Comparison of ENCODE assay signal across 10 mouse cellular contexts in the genomic region with DNA sequence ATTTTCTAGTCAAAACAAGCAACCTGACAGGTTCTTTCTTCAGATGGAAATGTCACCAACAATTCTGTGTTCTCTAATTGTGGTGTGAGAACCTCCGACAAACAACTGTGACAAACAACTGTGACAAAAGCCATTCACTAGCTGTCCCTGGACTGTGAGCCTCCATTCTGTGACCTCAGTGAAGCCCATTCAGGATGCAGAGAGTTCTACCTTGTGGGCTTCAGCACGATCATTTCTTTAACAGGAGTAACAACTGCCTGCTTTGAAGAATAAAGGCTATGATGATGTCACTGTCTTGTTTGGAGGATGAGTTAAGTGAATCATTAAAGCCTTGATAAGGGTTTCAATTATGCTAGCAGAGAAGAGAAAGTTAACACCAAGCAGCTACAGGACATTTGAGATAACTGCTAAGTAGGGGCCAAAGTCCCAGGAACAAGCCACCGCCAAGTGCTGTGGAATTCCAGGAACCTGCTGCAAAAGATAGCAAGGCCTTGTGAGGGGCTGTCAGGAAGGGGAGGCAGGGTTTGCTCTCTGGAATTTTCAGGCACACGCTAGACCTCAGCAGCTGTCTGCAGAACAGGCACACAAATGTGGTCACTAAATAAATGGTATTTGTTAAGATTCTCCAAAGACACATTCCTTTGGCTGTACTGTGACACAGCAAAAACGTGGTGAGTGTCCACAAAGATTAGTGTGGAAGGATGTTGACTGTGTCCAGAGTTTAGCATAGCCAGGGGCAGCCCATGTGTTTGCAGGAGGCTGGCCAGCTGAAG.
DNase-seq lines count a peak whose midpoint lies in the region; ATAC-seq and TF ChIP-seq lines count a peak whose summit lies in the region.
"Had no signal": no experiment of that assay in that cellular context is flagged by ENCODE, and none has a peak within 500 bp of the region (broad histone marks: within the 10 kb centered on the region; RNA-seq: fewer than 3 reads in every experiment).

No protein-coding gene starts in this region.

- no peak for DNase-seq in hindbrain, postnatal 0 days (ENCODE audit: low spot score)
- DNase-seq in MN1 (ENCODE audit: low spot score) = peak; percentile 13
- peak; percentile 21 for DNase-seq in liver
- no peak for DNase-seq in thymus, postnatal 0 days (ENCODE audit: low spot score)
- DNase-seq in cerebellum, adult 9-11 months = no peak
- DNase-seq: adrenal gland, adult 2 months; cerebellum, adult 8-10 months had no signal

- ATAC-seq in hindbrain, embryonic 13.5 days (ENCODE audit: low FRiP score) = no peak
- no peak for ATAC-seq in hindbrain, postnatal 0 days

- H3K9me3 ChIP-seq in hindbrain, embryonic 13.5 days = no peaks in the 10 kb centered on the region
- H3K9me3 ChIP-seq in hindbrain, postnatal 0 days (ENCODE audit: low read length) = no peaks in the 10 kb centered on the region
- H3K9me3 ChIP-seq: limb, embryonic 12.5 days had no signal

- no peak overlapping the region for H3K9ac ChIP-seq in hindbrain, embryonic 13.5 days
- H3K9ac ChIP-seq in hindbrain, postnatal 0 days (replicated peaks; ENCODE audit: low read length) = no peak overlapping the region
- H3K9ac ChIP-seq: limb, embryonic 12.5 days had no signal

- no peak overlapping the region for H3K4me3 ChIP-seq in hindbrain, embryonic 13.5 days
- no peak overlapping the region for H3K4me3 ChIP-seq in hindbrain, postnatal 0 days (ENCODE audit: low read length)
- H3K4me3 ChIP-seq in embryonic fibroblast, embryonic 13.5 days (ENCODE audit: insufficient read depth, low read length) = no peak overlapping the region
- H3K4me3 ChIP-seq: limb, embryonic 12.5 days had no signal

- TF ChIP-seq CTCF in hindbrain, postnatal 0 days (IDR thresholded peaks at IDR 0.05; ENCODE audit: low read depth) = no peak
- no peak for TF ChIP-seq CTCF in embryonic fibroblast, embryonic 13.5 days (IDR thresholded peaks at IDR 0.05; ENCODE audit: borderline replicate concordance, insufficient read depth, low read length)

- 25% methylated on average over 5 of the region's 5 CpGs for WGBS in hindbrain, embryonic 13.5 days
- WGBS in hindbrain, postnatal 0 days = 28% methylated on average over 5 of the region's 5 CpGs

- peak overlapping the region; percentile 14; the same call in 1 of the 2 replicates for H3K27ac ChIP-seq in hindbrain, embryonic 13.5 days
- H3K27ac ChIP-seq in hindbrain, postnatal 0 days = no peak overlapping the region
- H3K27ac ChIP-seq in embryonic fibroblast, embryonic 13.5 days (ENCODE audit: insufficient read depth, low read length) = 0 out of 2 replicates have a peak overlapping the region, but pooled peaks have one; percentile 9
- H3K27ac ChIP-seq: limb, embryonic 12.5 days had no signal

- H3K27me3 ChIP-seq in hindbrain, embryonic 13.5 days = no peaks in the 10 kb centered on the region
- no peaks in the 10 kb centered on the region for H3K27me3 ChIP-seq in hindbrain, postnatal 0 days (ENCODE audit: insufficient read depth, low read length)
- H3K27me3 ChIP-seq: limb, embryonic 12.5 days had no signal

- peaks cover 3% of the 10 kb centered on the region; the same call in 1 of the 2 replicates for H3K36me3 ChIP-seq in hindbrain, embryonic 13.5 days
- no peaks in the 10 kb centered on the region for H3K36me3 ChIP-seq in hindbrain, postnatal 0 days (ENCODE audit: insufficient read depth, low read length)
- H3K36me3 ChIP-seq: limb, embryonic 12.5 days had no signal

- peaks cover 13% of the 10 kb centered on the region for H3K4me1 ChIP-seq in hindbrain, embryonic 13.5 days (replicated peaks)
- H3K4me1 ChIP-seq in hindbrain, postnatal 0 days (ENCODE audit: insufficient read depth, low read length) = no peaks in the 10 kb centered on the region
- peaks cover 3% of the 10 kb centered on the region; the same call in 1 of the 2 replicates for H3K4me1 ChIP-seq in embryonic fibroblast, embryonic 13.5 days (ENCODE audit: control insufficient read depth, insufficient read depth, low read length)

- H3K4me2 ChIP-seq in hindbrain, embryonic 13.5 days = no peak overlapping the region
- H3K4me2 ChIP-seq in hindbrain, postnatal 0 days (ENCODE audit: low read depth, low read length) = no peak overlapping the region
- H3K4me2 ChIP-seq: limb, embryonic 12.5 days had no signal

- no peak for TF ChIP-seq POLR2A in embryonic fibroblast, embryonic 13.5 days (IDR thresholded peaks at IDR 0.05; ENCODE audit: low read depth, low read length)

Comparison
In these comparisons a context has a peak if more than half of its experiments do, and no peak if none do; other contexts are left out.
1. DNase-seq: peak in MN1 (single experiment) and liver (single experiment); none in hindbrain, postnatal 0 days (single experiment), thymus, postnatal 0 days (single experiment) and cerebellum, adult 9-11 months (single experiment).